6 mouse cellular contexts compared by ENCODE assay signal in genomic region chr3:135497956-135498355, GRCm38 (mm10). TPM values are rescaled to one million over a fixed set of nuclear protein-coding genes. Genes with fewer than 3 reads are reported as not detected.
DNase-seq lines count a peak whose midpoint lies in the region; ATAC-seq and TF ChIP-seq lines count a peak whose summit lies in the region.
"Not testable (repeated sequence)": the region's sequence is repeated elsewhere in the genome, so short reads cannot be mapped to it uniquely, and the experiment has no call there.

No protein-coding gene starts in this region.

- not testable (repeated sequence) for H3K36me3 ChIP-seq in MEL (ENCODE audit: control insufficient read depth in 1 of 2, insufficient read depth in 2 of 2, low read length in 2 of 2); heart, adult 2 months (ENCODE audit: control insufficient read depth, insufficient read depth, low read length); lung, postnatal 0 days (ENCODE audit: insufficient read depth, low read length); stomach, postnatal 0 days (ENCODE audit: control insufficient read depth, insufficient read depth, low read length)

- intact Hi-C loops in heart, adult 2 months (cut with DNase I) = not testable (repeated sequence)

- WGBS in heart, adult 2 months = 84% methylated on average over 4 of the region's 4 CpGs
- WGBS in lung, postnatal 0 days = 75% methylated on average over 4 of the region's 4 CpGs
- WGBS in stomach, postnatal 0 days = 84% methylated on average over 4 of the region's 4 CpGs

- not testable (repeated sequence) for TF ChIP-seq EP300 in MEL (IDR thresholded peaks at IDR 0.05; ENCODE audit: low read depth in 1 of 2, low read length in 2 of 2); heart, adult 2 months (IDR thresholded peaks at IDR 0.05; ENCODE audit: insufficient read depth, low read depth, low read length); lung, postnatal 0 days (IDR thresholded peaks at IDR 0.05); stomach, postnatal 0 days (optimal IDR thresholded peaks at IDR 0.05)

- H3K27me3 ChIP-seq in MEL (ENCODE audit: control insufficient read depth in 1 of 2, insufficient read depth in 2 of 2, low read length in 2 of 2); heart, adult 2 months (ENCODE audit: control insufficient read depth, insufficient read depth, low read length); lung, postnatal 0 days (replicated peaks; ENCODE audit: insufficient read depth, low read length); stomach, postnatal 0 days (ENCODE audit: control insufficient read depth, insufficient read depth, low read length): not testable (repeated sequence)

- not testable (repeated sequence) for TF ChIP-seq POLR2A in MEL (IDR thresholded peaks at IDR 0.05; ENCODE audit: control insufficient read depth in 1 of 2, insufficient read depth in 1 of 2, low read depth in 1 of 2, low read length in 2 of 2, poor library complexity in 1 of 2); heart, adult 2 months (IDR thresholded peaks at IDR 0.05; ENCODE audit: insufficient read depth, low read depth, low read length)

- not testable (repeated sequence) for H3K4me2 ChIP-seq in lung, postnatal 0 days (replicated peaks; ENCODE audit: low read depth, low read length); stomach, postnatal 0 days (replicated peaks; ENCODE audit: low read depth)

- H3K9me3 ChIP-seq in MEL (replicated peaks; ENCODE audit: insufficient read depth, low read length); lung, postnatal 0 days (ENCODE audit: low read length); stomach, postnatal 0 days (ENCODE audit: control insufficient read depth, low read length): not testable (repeated sequence)

- H3K27ac ChIP-seq in MEL (ENCODE audit: control insufficient read depth, low read depth, low read length); heart, adult 2 months; layer of hippocampus, adult 2 months; lung, postnatal 0 days (ENCODE audit: low read length); stomach, postnatal 0 days (replicated peaks): not testable (repeated sequence)

- TF ChIP-seq RAD21 in MEL (IDR thresholded peaks at IDR 0.05; ENCODE audit: low read depth, low read length) = not testable (repeated sequence)

- TF ChIP-seq CTCF in MEL (IDR thresholded peaks at IDR 0.05 in 2 of 3, conservative IDR thresholded peaks at IDR 0.05 in 1 of 3; ENCODE audit: control insufficient read depth in 1 of 3, insufficient read depth in 1 of 3, low read depth in 2 of 3, low read length in 3 of 3, poor library complexity in 1 of 3, severe bottlenecking in 1 of 3) = peak in 2 of 3 experiments; percentile 13 to 26; a peak in 2 of 6 replicates
- 0 out of 2 replicates have a peak, but pooled peaks have one; percentile 9 for TF ChIP-seq CTCF in heart, adult 2 months (IDR thresholded peaks at IDR 0.05)
- TF ChIP-seq CTCF in layer of hippocampus, adult 2 months (conservative IDR thresholded peaks at IDR 0.05) = 0 out of 2 replicates have a peak, but pooled peaks have one; percentile 9
- TF ChIP-seq CTCF in lung, postnatal 0 days (IDR thresholded peaks at IDR 0.05) = peak; percentile 11; the same call in 1 of the 2 replicates
- TF ChIP-seq CTCF in stomach, postnatal 0 days (IDR thresholded peaks at IDR 0.05; ENCODE audit: low read depth) = peak; percentile 25; the same call in 1 of the 2 replicates

- H3K9ac ChIP-seq in MEL (ENCODE audit: control insufficient read depth, low read depth, low read length, poor library complexity, severe bottlenecking); heart, adult 2 months (ENCODE audit: low read depth, low read length); lung, postnatal 0 days (replicated peaks; ENCODE audit: low read depth); stomach, postnatal 0 days (ENCODE audit: low read length): not testable (repeated sequence)

- H3K79me2 ChIP-seq in MEL (ENCODE audit: control insufficient read depth, insufficient read depth, low read length, poor library complexity); heart, adult 2 months (replicated peaks; ENCODE audit: control insufficient read depth, insufficient read depth, low read length): not testable (repeated sequence)

- ATAC-seq in lung, postnatal 0 days; stomach, postnatal 0 days (ENCODE audit: low FRiP score, low TSS enrichment): not testable (repeated sequence)

- H3K4me3 ChIP-seq in MEL (ENCODE audit: control insufficient read depth in 1 of 2, insufficient read depth in 1 of 2, low read depth in 2 of 2, low read length in 2 of 2); heart, adult 2 months; layer of hippocampus, adult 2 months; lung, postnatal 0 days (ENCODE audit: low read depth, low read length); stomach, postnatal 0 days (ENCODE audit: low read depth, low read length): not testable (repeated sequence)

- not testable (repeated sequence) for H3K4me1 ChIP-seq in MEL (ENCODE audit: control insufficient read depth in 1 of 2, insufficient read depth in 2 of 2, low read length in 2 of 2); heart, adult 2 months (ENCODE audit: control insufficient read depth, insufficient read depth, low read length); lung, postnatal 0 days (ENCODE audit: insufficient read depth, low read depth, low read length); stomach, postnatal 0 days (replicated peaks; ENCODE audit: control insufficient read depth, insufficient read depth)

- DNase-seq in MEL (ENCODE audit: low read depth, low spot score) = peak; percentile 26
- DNase-seq in R1 (ENCODE audit: low read depth, low spot score) = peak; percentile 87
- not testable (repeated sequence) for DNase-seq in heart, adult 2 months; layer of hippocampus, adult 2 months (ENCODE audit: low spot score in 2 of 2); lung, postnatal 0 days (ENCODE audit: low spot score); stomach, postnatal 0 days (ENCODE audit: low spot score)

RNA-seq across cellular contexts. Expression of gene Manba, which starts 12.5 kb away (rescaled TPM):
- total RNA-seq in MEL (2012; rRNA removed) = 8.1 and 9.1 TPM in 2 replicates
- 10 to 100 TPM in 1 of 2 experiments, not detected in 1; 10.6 TPM for polyA plus RNA-seq in MEL (2012; ENCODE audit: insufficient read depth in 1 of 2, insufficient read length in 2 of 2, low read depth in 1 of 2, low replicate concordance in 2 of 2, missing spikeins in 1 of 2)
- total RNA-seq in heart, adult 2 months (2021) = 10 to 100 TPM; 15.7 to 16.4 TPM
- polyA plus RNA-seq in heart, adult 2 months (2012; rRNA removed) = 8.2 and 13.3 TPM in 2 replicates
- total RNA-seq in layer of hippocampus, adult 2 months (2021) = 1 to 10 TPM; 8.3 to 9.7 TPM
- 9.2 and 9.9 TPM in 2 replicates for polyA plus RNA-seq in lung, postnatal 0 days (2015; fragmentation: Nextera tagmentation; extraction: Ambion mirVana)
- polyA plus RNA-seq in stomach, postnatal 0 days (2015; fragmentation: Nextera tagmentation; extraction: Ambion mirVana) = 11.8 and 12.8 TPM in 2 replicates
